ENCODE assay signal across 8 mouse cellular contexts in the genomic region with DNA sequence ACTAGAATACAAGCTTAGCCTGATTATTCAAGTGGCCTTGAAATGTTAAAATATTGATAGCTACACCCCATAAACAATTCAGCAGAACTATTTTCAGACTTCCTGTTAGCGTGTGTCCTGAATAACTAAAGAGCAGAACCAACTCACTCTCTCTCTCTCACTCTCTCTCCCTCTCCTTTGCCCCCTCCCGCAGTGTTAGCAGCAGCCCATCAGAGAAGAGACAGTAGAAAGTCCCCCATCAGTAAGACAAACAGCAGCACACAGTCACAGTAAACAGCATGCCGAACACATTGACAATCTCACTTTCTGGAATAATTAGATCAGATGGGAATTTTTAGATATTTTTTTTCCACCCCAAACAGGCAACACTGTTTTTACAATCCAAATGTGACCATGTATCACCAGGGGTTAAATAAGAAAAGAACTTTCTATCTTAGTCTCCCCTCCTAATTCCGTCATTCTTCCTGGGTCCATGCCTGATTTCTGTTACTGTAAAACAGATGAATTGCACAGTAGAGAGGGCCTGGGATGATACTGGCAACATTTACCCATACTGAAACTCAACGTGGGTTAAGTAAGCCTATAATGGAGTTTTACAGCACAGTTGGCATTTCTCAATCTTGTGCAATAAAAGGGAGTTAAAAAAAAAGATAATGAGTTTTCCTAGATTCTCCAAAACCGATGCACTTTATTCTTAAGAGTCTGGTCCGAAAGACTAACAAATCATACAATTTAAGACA. TPM values are rescaled to one million over a fixed set of nuclear protein-coding genes. Genes with fewer than 3 reads are reported as not detected.
A peak's percentile ranks its signal among the peaks of the same experiment; 100 is the strongest.
DNase-seq lines count a peak whose midpoint lies in the region; ATAC-seq and TF ChIP-seq lines count a peak whose summit lies in the region.

No protein-coding gene starts in this region.

- no peak for TF ChIP-seq POLR2A in MEL (IDR thresholded peaks at IDR 0.05; ENCODE audit: control insufficient read depth in 1 of 2, insufficient read depth in 1 of 2, low read depth in 1 of 2, low read length in 2 of 2, poor library complexity in 1 of 2)

- peak overlapping the region; percentile 97 for H3K9ac ChIP-seq in MEL (ENCODE audit: control insufficient read depth, low read depth, low read length, poor library complexity, severe bottlenecking)
- peak overlapping the region; percentile 92 for H3K9ac ChIP-seq in liver, embryonic 12.5 days
- no peak overlapping the region for H3K9ac ChIP-seq in stomach, embryonic 15.5 days

- H3K27me3 ChIP-seq in MEL (ENCODE audit: control insufficient read depth in 1 of 2, insufficient read depth in 2 of 2, low read length in 2 of 2) = no peaks in the 10 kb centered on the region
- H3K27me3 ChIP-seq in heart, embryonic 10.5 days (ENCODE audit: insufficient read depth, poor library complexity, severe bottlenecking) = no peaks in the 10 kb centered on the region
- H3K27me3 ChIP-seq in liver, embryonic 12.5 days (replicated peaks) = no peaks in the 10 kb centered on the region
- H3K27me3 ChIP-seq in stomach, embryonic 15.5 days (replicated peaks) = no peaks in the 10 kb centered on the region

- 38% methylated on average over 7 of the region's 7 CpGs for WGBS in heart, embryonic 10.5 days
- WGBS in liver, embryonic 12.5 days (ENCODE audit: insufficient replicate concordance) = 33% methylated on average over 7 of the region's 7 CpGs
- WGBS in stomach, embryonic 15.5 days = 26% methylated on average over 7 of the region's 7 CpGs

- peaks cover 14 to 15% of the 10 kb centered on the region in 2 experiments; a peak in 3 of 4 replicates for H3K4me1 ChIP-seq in MEL (ENCODE audit: control insufficient read depth in 1 of 2, insufficient read depth in 2 of 2, low read length in 2 of 2)
- peaks cover 14% of the 10 kb centered on the region for H3K4me1 ChIP-seq in heart, embryonic 10.5 days
- peaks cover 46% of the 10 kb centered on the region for H3K4me1 ChIP-seq in liver, embryonic 12.5 days
- 0 out of 2 replicates have a peak, but pooled peaks cover 4% of the 10 kb centered on the region for H3K4me1 ChIP-seq in stomach, embryonic 15.5 days

- peak overlapping the region; percentile 6 for H3K27ac ChIP-seq in MEL (ENCODE audit: control insufficient read depth, low read depth, low read length)
- no peak overlapping the region for H3K27ac ChIP-seq in heart, embryonic 10.5 days
- H3K27ac ChIP-seq in liver, embryonic 12.5 days = peak overlapping the region; percentile 45; the same call in 1 of the 2 replicates
- H3K27ac ChIP-seq in stomach, embryonic 15.5 days = no peak overlapping the region

- H3K36me3 ChIP-seq in MEL (ENCODE audit: control insufficient read depth in 1 of 2, insufficient read depth in 2 of 2, low read length in 2 of 2) = peaks cover 0 to 30% of the 10 kb centered on the region in 2 experiments; a peak in 2 of 4 replicates
- peaks cover 5% of the 10 kb centered on the region for H3K36me3 ChIP-seq in heart, embryonic 10.5 days
- H3K36me3 ChIP-seq in liver, embryonic 12.5 days = peaks cover 6% of the 10 kb centered on the region
- no peaks in the 10 kb centered on the region for H3K36me3 ChIP-seq in stomach, embryonic 15.5 days

- intact Hi-C loops in heart, postnatal 36 days (cut with DNase I) = loop anchor here (2.0 kb wide), 2 partner anchors 65 to 137 kb away; partner anchors contain the start of genes Ppp2r5e and Wdr89

- peaks cover 55% of the 10 kb centered on the region for H3K79me2 ChIP-seq in MEL (ENCODE audit: control insufficient read depth, insufficient read depth, low read length, poor library complexity)

- no peaks in the 10 kb centered on the region for H3K9me3 ChIP-seq in MEL (replicated peaks; ENCODE audit: insufficient read depth, low read length)
- H3K9me3 ChIP-seq in heart, embryonic 10.5 days = no peaks in the 10 kb centered on the region
- no peaks in the 10 kb centered on the region for H3K9me3 ChIP-seq in liver, embryonic 12.5 days (replicated peaks)
- no peaks in the 10 kb centered on the region for H3K9me3 ChIP-seq in stomach, embryonic 15.5 days

- TF ChIP-seq CTCF in MEL (IDR thresholded peaks at IDR 0.05 in 2 of 3, conservative IDR thresholded peaks at IDR 0.05 in 1 of 3; ENCODE audit: control insufficient read depth in 1 of 3, insufficient read depth in 1 of 3, low read depth in 2 of 3, low read length in 3 of 3, poor library complexity in 1 of 3, severe bottlenecking in 1 of 3) = no peak

- TF ChIP-seq EP300 in MEL (IDR thresholded peaks at IDR 0.05; ENCODE audit: low read depth in 1 of 2, low read length in 2 of 2) = peak; percentile 9 to 59; a peak in 3 of 4 replicates

- DNase-seq in heart, adult 11 months = peak; percentile 92
- DNase-seq in heart, postnatal 36 days = no peak
- peak; percentile 63 for DNase-seq in MEL (ENCODE audit: low read depth, low spot score)
- no peak for DNase-seq in heart, embryonic 10.5 days (ENCODE audit: low spot score)
- DNase-seq in gastrocnemius, adult 8-10 months (ENCODE audit: low spot score in 2 of 2) = no peak
- no peak for DNase-seq in cerebellum, adult 11 months

- ATAC-seq in liver, embryonic 12.5 days = no peak
- ATAC-seq in stomach, embryonic 15.5 days (ENCODE audit: insufficient read depth, low FRiP score, low read depth) = no peak

- H3K4me2 ChIP-seq in liver, embryonic 12.5 days = peak overlapping the region; percentile 88
- peak overlapping the region; percentile 91 for H3K4me2 ChIP-seq in stomach, embryonic 15.5 days

- H3K4me3 ChIP-seq in MEL (ENCODE audit: control insufficient read depth in 1 of 2, insufficient read depth in 1 of 2, low read depth in 2 of 2, low read length in 2 of 2) = peak overlapping the region; percentile 61 to 91
- H3K4me3 ChIP-seq in heart, embryonic 10.5 days = peak overlapping the region; percentile 94
- H3K4me3 ChIP-seq in liver, embryonic 12.5 days = peak overlapping the region; percentile 87
- H3K4me3 ChIP-seq in stomach, embryonic 15.5 days (replicated peaks) = peak overlapping the region; percentile 27

- TF ChIP-seq RAD21 in MEL (IDR thresholded peaks at IDR 0.05; ENCODE audit: low read depth, low read length) = no peak

TF ChIP-seq in MEL, 35 proteins besides CTCF, POLR2A, EP300 and RAD21:
- TF ChIP-seq CHD2 (IDR thresholded peaks at IDR 0.05; ENCODE audit: low read length) (no peak), SIN3A (IDR thresholded peaks at IDR 0.05; ENCODE audit: low read length) (peak; percentile 77), JUND (IDR thresholded peaks at IDR 0.05; ENCODE audit: low read depth, low read length) (0 out of 2 replicates have a peak, but pooled peaks have one; percentile 42), MAX (IDR thresholded peaks at IDR 0.05; ENCODE audit: low read length) (peak; percentile 39; the same call in 1 of the 2 replicates), TCF12 (IDR thresholded peaks at IDR 0.05; ENCODE audit: low read depth, low read length) (peak; percentile 25; the same call in 1 of the 2 replicates), MEF2A (IDR thresholded peaks at IDR 0.05; ENCODE audit: extremely low read depth, insufficient replicate concordance, low read depth, low read length, poor library complexity, severe bottlenecking) (no peak), MXI1 (IDR thresholded peaks at IDR 0.05; ENCODE audit: low read depth, low read length) (peak; percentile 28), USF1 (IDR thresholded peaks at IDR 0.05; ENCODE audit: low read depth, low read length) (no peak), MYC (IDR thresholded peaks at IDR 0.05; ENCODE audit: low read depth, low read length) (peak; percentile 43; the same call in 1 of the 2 replicates), CHD1 (IDR thresholded peaks at IDR 0.05; ENCODE audit: low read depth, low read length) (0 out of 2 replicates have a peak, but pooled peaks have one; percentile 45), MAZ (IDR thresholded peaks at IDR 0.05; ENCODE audit: low read depth, low read length) (peak; percentile 87; the same call in 1 of the 2 replicates), SMC3 (IDR thresholded peaks at IDR 0.05; ENCODE audit: low read depth, low read length) (no peak), BHLHE40 (IDR thresholded peaks at IDR 0.05; ENCODE audit: borderline replicate concordance, low read depth, low read length) (no peak), E2F4 (IDR thresholded peaks at IDR 0.05; ENCODE audit: borderline replicate concordance, low read depth, low read length) (no peak), ZNF384 (IDR thresholded peaks at IDR 0.05; ENCODE audit: low read depth, low read length) (no peak)

RNA-seq across cellular contexts. Expression of gene Sgpp1, which starts 2.0 kb away (rescaled TPM):
- 10 to 100 TPM; 19.8 to 20.4 TPM for total RNA-seq in heart, postnatal 36 days (2021)
- total RNA-seq in MEL (2012; rRNA removed) = 22.7 and 25.7 TPM in 2 replicates
- polyA plus RNA-seq in MEL (2012; ENCODE audit: insufficient read depth in 1 of 2, insufficient read length in 2 of 2, low read depth in 1 of 2, low replicate concordance in 2 of 2, missing spikeins in 1 of 2) = 10 to 100 TPM in 1 of 2 experiments, not detected in 1; 28.8 TPM
- polyA plus RNA-seq in heart, embryonic 10.5 days (2016; fragmentation: Nextera tagmentation; extraction: Ambion mirVana) = 13.5 and 15.5 TPM in 2 replicates
- 22.3 and 22.7 TPM in 2 replicates for polyA plus RNA-seq in liver, embryonic 12.5 days (2016; fragmentation: Nextera tagmentation; extraction: Ambion mirVana)
- 21.9 and 23.4 TPM in 2 replicates for polyA plus RNA-seq in stomach, embryonic 15.5 days (2015; fragmentation: Nextera tagmentation; extraction: Ambion mirVana)
- 10 to 100 TPM; 13.4 to 15.9 (median 13.9) TPM for total RNA-seq in gastrocnemius, adult 8-10 months (2022)

Comparison
In these comparisons a context has a peak if more than half of its experiments do, and no peak if none do; other contexts are left out.
1. DNase-seq: peak in heart, adult 11 months (single experiment) and MEL (single experiment); none in heart, postnatal 36 days (0 of 2), heart, embryonic 10.5 days (single experiment), gastrocnemius, adult 8-10 months (0 of 2) and cerebellum, adult 11 months (single experiment).
2. H3K27ac ChIP-seq: peak in MEL (single experiment) and liver, embryonic 12.5 days (single experiment); none in heart, embryonic 10.5 days (single experiment) and stomach, embryonic 15.5 days (single experiment).
3. H3K4me3 ChIP-seq: peak in every context shown above with its lines; median percentile 94 in heart, embryonic 10.5 days; 87 in liver, embryonic 12.5 days; 76 in MEL; 27 in stomach, embryonic 15.5 days.